Mouse (Mus musculus): ENCODE results near the gene 1700010B08Rik. TPM values are rescaled to one million over a fixed set of nuclear protein-coding genes. Genes with fewer than 3 reads are reported as not detected.

1700010B08Rik gene
- polyA plus RNA-seq, 1 experiment from 2014 or later: not detected

DNA sequence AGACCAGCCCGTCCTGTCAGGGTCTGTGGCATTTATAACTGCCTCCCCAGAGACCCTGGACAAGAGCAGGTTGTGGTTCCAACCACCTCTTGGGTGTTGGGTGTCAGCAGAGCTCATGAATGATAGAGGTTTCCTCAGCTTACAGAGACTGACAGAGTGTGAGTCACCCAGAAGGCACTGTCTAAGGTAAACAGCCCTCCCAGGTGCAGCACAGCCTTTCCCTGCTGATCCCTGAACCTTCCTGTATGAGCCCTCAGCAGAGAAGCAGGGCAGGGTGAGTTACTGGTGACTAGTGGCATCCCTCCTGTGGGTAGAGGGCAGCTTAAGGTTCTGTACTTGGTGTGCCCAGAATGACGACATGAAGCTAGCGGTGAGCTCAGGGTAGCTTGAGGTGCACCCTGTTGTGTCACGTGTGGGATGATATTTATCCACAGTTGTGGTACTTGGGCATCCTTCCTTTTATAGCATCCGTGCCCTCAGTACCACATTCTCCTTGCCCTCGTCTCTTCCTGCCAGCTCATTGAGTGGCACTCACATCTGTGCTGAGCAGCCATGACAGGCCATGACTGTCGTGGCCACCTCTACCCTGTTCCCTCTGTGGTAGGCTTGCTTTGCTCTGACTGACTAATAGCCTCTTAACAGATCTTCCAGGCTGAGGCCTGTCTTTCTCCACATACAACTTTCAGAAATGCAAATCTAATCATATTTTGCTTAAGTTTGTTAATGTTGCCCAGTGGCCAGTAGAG, 25.0 kb downstream of the 1700010B08Rik start:
- ATAC-seq (replicated peaks; ENCODE audit: insufficient number of reproducible peaks, low FRiP score, low TSS enrichment): no peak
- Histone ChIP-seq H3K9me3 (replicated peaks; ENCODE audit: control insufficient read depth, low read length) (no peaks in the 10 kb centered on the region; the same call in 1 of the 2 replicates), H3K27me3 (ENCODE audit: control insufficient read depth, insufficient read depth, low read length) (no peaks in the 10 kb centered on the region), H3K4me1 (ENCODE audit: control insufficient read depth, insufficient read depth, low read length) (peaks cover 4% of the 10 kb centered on the region), H3K27ac (ENCODE audit: low read depth, low read length) (no peak overlapping the region), H3K4me2 (no peak overlapping the region), H3K4me3 (ENCODE audit: low read depth, low read length) (no peak overlapping the region), H3K9ac (ENCODE audit: low read depth, low read length) (no peak overlapping the region), H3K36me3 (ENCODE audit: control insufficient read depth, insufficient read depth, low read length) (no peaks in the 10 kb centered on the region; the same call in 1 of the 2 replicates)
- WGBS (ENCODE audit: insufficient replicate concordance): 83% methylated on average over 7 of the region's 7 CpGs

DNA sequence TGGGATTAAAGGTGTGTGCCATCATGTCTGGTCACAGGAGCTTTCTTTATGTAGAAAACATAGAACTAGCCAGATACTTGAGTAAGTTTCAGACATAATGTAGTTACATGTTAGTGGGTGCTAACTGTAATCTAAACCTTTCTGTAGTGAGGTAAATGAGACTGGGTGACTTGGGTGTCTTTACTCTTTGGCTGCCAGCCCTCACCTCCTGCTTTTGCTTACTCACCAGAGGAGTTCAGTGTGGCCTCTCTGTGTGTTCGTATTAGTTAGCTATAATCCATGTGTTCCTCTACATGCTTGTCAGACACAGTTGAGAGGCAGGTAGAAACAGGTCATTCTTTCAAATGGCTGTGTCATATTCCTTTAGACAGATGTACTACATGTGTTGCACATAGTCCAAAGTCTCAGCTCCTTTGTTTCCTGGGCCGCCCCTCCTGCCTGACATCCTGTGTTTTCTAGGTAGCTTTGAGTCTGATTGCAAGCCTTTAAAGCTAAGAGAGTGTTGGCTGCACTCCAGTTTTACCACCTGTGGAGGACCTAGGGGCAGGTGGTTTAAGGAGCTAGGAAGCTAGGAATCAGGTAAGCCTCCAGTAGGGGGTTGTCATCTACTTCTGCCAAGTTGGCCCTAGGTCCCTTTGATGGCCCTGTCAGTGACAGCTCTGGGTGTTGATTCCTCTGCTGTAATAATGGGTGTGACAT, 29.9 kb downstream of the 1700010B08Rik start:
- Histone ChIP-seq H3K4me1 (ENCODE audit: control insufficient read depth, insufficient read depth, low read length) (peaks cover 4% of the 10 kb centered on the region), H3K9ac (ENCODE audit: low read depth, low read length) (no peak overlapping the region), H3K4me2 (no peak overlapping the region), H3K36me3 (ENCODE audit: control insufficient read depth, insufficient read depth, low read length) (no peaks in the 10 kb centered on the region; the same call in 1 of the 2 replicates), H3K27ac (ENCODE audit: low read depth, low read length) (no peak overlapping the region), H3K9me3 (replicated peaks; ENCODE audit: control insufficient read depth, low read length) (no peaks in the 10 kb centered on the region; the same call in 1 of the 2 replicates), H3K4me3 (ENCODE audit: low read depth, low read length) (no peak overlapping the region), H3K27me3 (ENCODE audit: control insufficient read depth, insufficient read depth, low read length) (no peaks in the 10 kb centered on the region)
- 91% methylated on average over 2 of the region's 2 CpGs for WGBS (ENCODE audit: insufficient replicate concordance)
- no peak for ATAC-seq (replicated peaks; ENCODE audit: insufficient number of reproducible peaks, low FRiP score, low TSS enrichment)

DNA sequence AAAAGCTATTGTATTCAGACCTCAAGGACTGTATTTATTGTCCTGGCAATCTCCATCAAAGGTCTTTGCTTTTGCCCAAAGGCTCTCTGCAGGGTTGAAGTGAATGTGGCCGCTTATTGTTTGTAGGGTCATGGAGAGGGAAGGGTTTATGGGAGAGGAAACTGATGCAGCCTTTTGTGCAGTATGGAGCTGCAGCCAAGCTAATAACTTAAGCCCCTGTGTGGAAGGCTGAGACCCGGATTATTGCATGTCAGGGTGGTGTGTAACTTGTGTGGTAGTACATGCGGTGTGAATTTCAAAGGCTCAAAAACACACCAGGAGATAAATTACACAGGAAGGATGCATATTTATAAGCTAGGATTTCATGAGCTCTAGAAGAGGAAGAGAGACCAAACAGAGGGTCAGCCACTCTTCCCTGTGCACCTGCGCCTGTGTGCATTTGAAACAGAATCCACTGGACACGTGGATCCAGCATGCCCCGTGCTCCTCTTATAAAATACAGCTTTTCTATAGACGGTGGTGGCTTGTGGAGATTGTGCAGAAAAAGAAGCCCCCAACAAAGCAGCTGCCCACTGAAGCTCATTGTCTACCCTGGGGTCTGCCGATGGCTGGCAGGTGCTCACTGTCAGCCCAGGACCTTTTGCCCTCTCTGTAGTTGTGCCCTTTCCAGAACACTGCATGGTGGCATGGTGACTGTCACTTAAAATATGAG, 36.4 kb downstream of the 1700010B08Rik start:
- Histone ChIP-seq H3K4me2 (no peak overlapping the region), H3K9me3 (replicated peaks; ENCODE audit: control insufficient read depth, low read length) (no peaks in the 10 kb centered on the region), H3K4me1 (ENCODE audit: control insufficient read depth, insufficient read depth, low read length) (peaks cover 12% of the 10 kb centered on the region), H3K27me3 (ENCODE audit: control insufficient read depth, insufficient read depth, low read length) (no peaks in the 10 kb centered on the region), H3K27ac (ENCODE audit: low read depth, low read length) (no peak overlapping the region), H3K4me3 (ENCODE audit: low read depth, low read length) (no peak overlapping the region), H3K36me3 (ENCODE audit: control insufficient read depth, insufficient read depth, low read length) (no peaks in the 10 kb centered on the region; the same call in 1 of the 2 replicates), H3K9ac (ENCODE audit: low read depth, low read length) (no peak overlapping the region)
- no peak for ATAC-seq (replicated peaks; ENCODE audit: insufficient number of reproducible peaks, low FRiP score, low TSS enrichment)
- WGBS (ENCODE audit: insufficient replicate concordance): 88% methylated on average over 8 of the region's 8 CpGs

DNA sequence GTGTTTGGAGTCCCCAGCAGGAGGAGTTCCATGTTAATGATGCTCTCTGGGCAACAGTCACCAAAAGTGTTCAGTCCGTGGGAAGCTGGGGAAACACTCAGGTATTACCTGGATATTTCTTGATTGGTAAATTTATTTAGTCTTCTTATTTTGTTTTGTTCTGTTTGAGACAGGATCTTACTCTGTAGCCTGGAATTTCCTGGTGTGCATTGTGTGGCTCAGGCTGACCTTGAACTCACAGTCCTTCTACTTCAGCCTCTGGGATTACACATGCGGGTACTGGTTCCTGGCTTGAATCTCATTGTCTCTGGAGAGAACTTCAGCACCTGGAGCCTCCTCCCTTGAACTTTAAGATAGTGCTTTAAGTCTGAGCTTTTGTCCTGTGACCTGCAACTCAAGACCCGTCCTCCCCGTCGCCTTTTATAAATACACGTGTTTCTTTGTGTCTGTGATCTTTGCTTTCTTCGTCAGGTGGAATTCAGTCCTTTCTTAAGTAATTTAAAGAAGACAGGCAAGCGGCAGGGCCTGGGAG, 38.5 kb downstream of the 1700010B08Rik start:
- WGBS (ENCODE audit: insufficient replicate concordance): 82% methylated on average over 8 of the region's 8 CpGs
- Histone ChIP-seq H3K27ac (ENCODE audit: low read depth, low read length) (no peak overlapping the region), H3K4me1 (ENCODE audit: control insufficient read depth, insufficient read depth, low read length) (peaks cover 12% of the 10 kb centered on the region), H3K4me3 (ENCODE audit: low read depth, low read length) (no peak overlapping the region), H3K36me3 (ENCODE audit: control insufficient read depth, insufficient read depth, low read length) (no peaks in the 10 kb centered on the region; the same call in 1 of the 2 replicates), H3K9me3 (replicated peaks; ENCODE audit: control insufficient read depth, low read length) (no peaks in the 10 kb centered on the region), H3K27me3 (ENCODE audit: control insufficient read depth, insufficient read depth, low read length) (no peaks in the 10 kb centered on the region), H3K4me2 (no peak overlapping the region), H3K9ac (ENCODE audit: low read depth, low read length) (no peak overlapping the region)
- ATAC-seq (replicated peaks; ENCODE audit: insufficient number of reproducible peaks, low FRiP score, low TSS enrichment): no peak

DNA sequence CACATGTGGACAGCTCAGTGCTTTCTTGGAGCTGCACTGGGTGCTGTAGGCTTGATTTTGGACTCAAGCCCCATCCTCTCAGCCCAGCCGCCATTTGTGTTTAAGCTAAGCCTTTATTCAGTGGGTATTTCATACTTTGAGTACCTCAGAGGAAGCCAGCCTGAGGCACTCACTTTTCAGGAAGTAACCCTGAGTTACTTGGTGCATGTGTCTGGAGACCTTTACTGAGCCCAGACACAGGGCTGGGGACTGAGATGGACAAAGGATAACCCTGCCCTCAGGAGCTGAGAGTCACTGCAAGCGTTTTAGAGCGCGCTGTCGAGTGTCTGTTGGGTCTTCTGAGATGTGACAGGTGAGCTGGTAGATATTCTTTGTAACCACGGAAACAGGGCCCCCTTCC, 41.4 kb downstream of the 1700010B08Rik start:
- H3K4me1 ChIP-seq (ENCODE audit: control insufficient read depth, insufficient read depth, low read length): peaks cover 21% of the 10 kb centered on the region
- H3K4me2 ChIP-seq: no peak overlapping the region
- no peak overlapping the region for H3K4me3 ChIP-seq (ENCODE audit: low read depth, low read length)
- no peak overlapping the region for H3K27ac ChIP-seq (ENCODE audit: low read depth, low read length)
- no peak for ATAC-seq (replicated peaks; ENCODE audit: insufficient number of reproducible peaks, low FRiP score, low TSS enrichment)
- H3K27me3 ChIP-seq (ENCODE audit: control insufficient read depth, insufficient read depth, low read length): no peaks in the 10 kb centered on the region
- H3K9ac ChIP-seq (ENCODE audit: low read depth, low read length): no peak overlapping the region
- H3K9me3 ChIP-seq (replicated peaks; ENCODE audit: control insufficient read depth, low read length): no peaks in the 10 kb centered on the region
- WGBS (ENCODE audit: insufficient replicate concordance): 86% methylated on average over 6 of the region's 6 CpGs
- no peaks in the 10 kb centered on the region; the same call in 1 of the 2 replicates for H3K36me3 ChIP-seq (ENCODE audit: control insufficient read depth, insufficient read depth, low read length)

DNA sequence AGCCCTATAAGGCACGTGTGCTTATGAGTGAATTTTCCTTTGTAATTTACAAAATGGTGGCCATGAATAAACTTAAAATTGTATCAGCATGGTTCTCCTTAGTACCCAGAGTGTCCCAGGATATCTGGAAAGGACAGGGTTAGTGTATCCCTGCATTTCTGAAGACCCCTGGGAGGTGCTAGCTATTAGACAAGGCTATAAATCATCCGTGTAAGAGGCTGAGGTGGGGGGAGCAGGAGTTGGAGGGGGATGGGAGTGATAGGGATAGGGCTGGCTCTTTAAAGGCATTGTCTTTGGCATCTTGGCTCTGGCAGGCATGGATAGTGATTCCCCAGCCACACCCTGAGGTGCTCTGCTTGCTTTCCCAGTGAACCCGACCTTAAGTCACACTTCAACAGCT, 45.4 kb downstream of the 1700010B08Rik start:
- no peaks in the 10 kb centered on the region for H3K27me3 ChIP-seq (ENCODE audit: control insufficient read depth, insufficient read depth, low read length)
- H3K4me3 ChIP-seq (ENCODE audit: low read depth, low read length): no peak overlapping the region
- H3K36me3 ChIP-seq (ENCODE audit: control insufficient read depth, insufficient read depth, low read length): no peaks in the 10 kb centered on the region
- WGBS (ENCODE audit: insufficient replicate concordance): 54% methylated on average over 3 of the region's 3 CpGs
- no peak for ATAC-seq (replicated peaks; ENCODE audit: insufficient number of reproducible peaks, low FRiP score, low TSS enrichment)
- H3K4me2 ChIP-seq: no peak overlapping the region
- 0 out of 2 replicates have a peak overlapping the region, but pooled peaks have one; percentile 5 for H3K9ac ChIP-seq (ENCODE audit: low read depth, low read length)
- peaks cover 29% of the 10 kb centered on the region for H3K4me1 ChIP-seq (ENCODE audit: control insufficient read depth, insufficient read depth, low read length)
- no peak overlapping the region for H3K27ac ChIP-seq (ENCODE audit: low read depth, low read length)
- no peaks in the 10 kb centered on the region for H3K9me3 ChIP-seq (replicated peaks; ENCODE audit: control insufficient read depth, low read length)

DNA sequence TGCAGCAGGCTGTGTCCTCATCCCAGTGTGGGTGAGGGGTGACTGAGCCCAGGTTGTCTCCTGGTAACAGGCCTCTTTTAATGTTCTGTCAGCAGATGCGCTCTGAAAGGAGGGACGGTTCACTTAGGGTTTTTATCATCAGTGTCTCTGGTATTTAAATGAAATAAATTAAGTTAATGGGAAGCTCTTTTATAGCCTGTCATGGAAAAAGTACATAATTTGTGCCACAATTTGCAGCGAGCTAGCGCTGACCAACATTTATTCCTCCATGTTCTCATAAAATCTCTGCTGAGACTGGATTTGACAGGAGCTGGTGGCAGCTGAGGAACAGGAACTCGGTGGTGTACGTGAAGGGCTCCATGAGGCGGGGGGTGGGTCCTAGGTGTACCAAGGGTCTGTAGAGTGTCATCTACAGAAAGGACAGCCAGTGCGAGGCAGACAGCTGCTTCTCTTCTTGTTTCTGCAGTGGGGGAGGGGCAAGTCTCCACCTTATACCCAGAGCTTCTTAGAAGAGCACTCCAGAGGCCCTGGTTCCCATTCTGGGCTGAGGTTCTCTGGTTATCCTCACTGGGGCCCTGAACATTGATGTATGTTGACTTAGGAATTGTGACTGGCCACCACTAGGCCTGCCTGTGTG, 48.9 kb downstream of the 1700010B08Rik start:
- no peaks in the 10 kb centered on the region for H3K27me3 ChIP-seq (ENCODE audit: control insufficient read depth, insufficient read depth, low read length)
- WGBS (ENCODE audit: insufficient replicate concordance): 58% methylated on average over 8 of the region's 8 CpGs
- no peak overlapping the region for H3K4me2 ChIP-seq
- no peak for ATAC-seq (replicated peaks; ENCODE audit: insufficient number of reproducible peaks, low FRiP score, low TSS enrichment)
- H3K27ac ChIP-seq (ENCODE audit: low read depth, low read length): no peak overlapping the region
- no peaks in the 10 kb centered on the region for H3K9me3 ChIP-seq (replicated peaks; ENCODE audit: control insufficient read depth, low read length)
- H3K4me1 ChIP-seq (ENCODE audit: control insufficient read depth, insufficient read depth, low read length): peaks cover 37% of the 10 kb centered on the region
- H3K9ac ChIP-seq (ENCODE audit: low read depth, low read length): no peak overlapping the region
- no peak overlapping the region for H3K4me3 ChIP-seq (ENCODE audit: low read depth, low read length)
- no peaks in the 10 kb centered on the region for H3K36me3 ChIP-seq (ENCODE audit: control insufficient read depth, insufficient read depth, low read length)

DNA sequence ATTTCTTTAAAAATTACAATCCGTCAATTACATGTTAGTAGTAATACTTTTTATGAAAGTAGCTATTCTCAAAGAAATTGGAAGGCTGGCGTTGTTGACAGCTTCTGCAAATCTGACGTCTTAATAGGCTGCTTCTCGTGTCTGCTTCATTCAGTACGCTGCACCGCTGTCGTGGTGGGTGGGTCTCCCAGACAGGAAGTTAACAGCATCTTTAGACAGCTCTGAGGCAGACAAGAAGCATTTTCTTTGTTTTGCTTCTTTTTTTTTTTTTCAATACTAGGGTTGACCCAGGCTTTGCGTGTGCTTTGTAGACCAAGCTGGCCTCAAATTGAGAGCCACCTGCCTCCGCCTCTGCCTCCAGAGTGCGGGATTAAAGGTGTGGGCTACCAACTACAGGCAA, 50.0 kb downstream of the 1700010B08Rik start:
- Histone ChIP-seq H3K9ac (ENCODE audit: low read depth, low read length) (no peak overlapping the region), H3K4me3 (ENCODE audit: low read depth, low read length) (no peak overlapping the region), H3K9me3 (replicated peaks; ENCODE audit: control insufficient read depth, low read length) (no peaks in the 10 kb centered on the region), H3K27ac (ENCODE audit: low read depth, low read length) (no peak overlapping the region), H3K4me2 (no peak overlapping the region), H3K4me1 (ENCODE audit: control insufficient read depth, insufficient read depth, low read length) (peaks cover 41% of the 10 kb centered on the region), H3K36me3 (ENCODE audit: control insufficient read depth, insufficient read depth, low read length) (no peaks in the 10 kb centered on the region), H3K27me3 (ENCODE audit: control insufficient read depth, insufficient read depth, low read length) (no peaks in the 10 kb centered on the region)
- WGBS (ENCODE audit: insufficient replicate concordance): 61% methylated on average over 10 of the region's 10 CpGs
- no peak for ATAC-seq (replicated peaks; ENCODE audit: insufficient number of reproducible peaks, low FRiP score, low TSS enrichment)
